Mouse (Mus musculus) liver, adult 2 months (tissue): Measurements from ENCODE around the gene Stxbp3.

ENCODE experiments used
- CTCF ChIP-seq: fragments of 200-500 bp; IDR thresholded peaks from 2 replicates; pipeline ENCODE4 v1.5.1; 2011; ENCODE audit warnings: low read depth, low read length, control low read depth
- POLR2A ChIP-seq: fragments of 200-500 bp; IDR thresholded peaks from 2 replicates; pipeline ENCODE4 v1.6.1; 2011; ENCODE audit warnings: low read length, control low read depth; ENCODE audit not compliant: insufficient read depth; ENCODE audit errors: extremely low read depth

GRCm38 (mm10) chr3:108879129-108879528 lies 38.8 kb upstream of the Stxbp3 start:
- no peak for TF ChIP-seq CTCF
- TF ChIP-seq POLR2A, result no peak
